Mouse (Mus musculus) midbrain, embryonic 11.5 days (tissue): ENCODE data around the gene Olfr287. TPM values are rescaled to one million over a fixed set of nuclear protein-coding genes. Genes with fewer than 3 reads are reported as not detected.

Experiments
- ATAC-seq: fragments of 200-750 bp; cut with Nextera tagmentation; 2 replicates; pipeline ENCODE4 v1.8.0; 2017; ENCODE audit warnings: moderate TSS enrichment, moderate library complexity; ENCODE audit not compliant: low FRiP score
- DNase-seq: peaks from one replicate; pipeline ENCODE4 v3.0.0; 2015; ENCODE audit warnings: low spot score; ENCODE audit errors: missing footprints
- H3K27ac ChIP-seq: fragments of 300-500 bp; sonication (generic); 2 replicates; pipeline ENCODE4 v1.5.1; 2014; ENCODE audit warnings: low read depth, low read length
- H3K27me3 ChIP-seq: fragments of 300-500 bp; sonication (generic); 2 replicates; pipeline ENCODE4 v1.6.1; 2014; ENCODE audit warnings: mild to moderate bottlenecking, low read length, moderate library complexity, mixed read lengths; ENCODE audit not compliant: control insufficient read depth, insufficient read depth
- H3K36me3 ChIP-seq: fragments of 300-500 bp; sonication (generic); 2 replicates; pipeline ENCODE4 v1.6.1; 2014; ENCODE audit warnings: mild to moderate bottlenecking, low read length, moderate library complexity, mixed read lengths; ENCODE audit not compliant: control insufficient read depth, insufficient read depth
- H3K4me1 ChIP-seq: fragments of 300-500 bp; sonication (generic); 2 replicates; pipeline ENCODE4 v1.6.1; 2014; ENCODE audit warnings: low read length; ENCODE audit not compliant: control insufficient read depth, insufficient read depth
- H3K4me2 ChIP-seq: fragments of 300-500 bp; sonication (generic); 2 replicates; pipeline ENCODE4 v1.6.1; 2014; ENCODE audit warnings: mild to moderate bottlenecking, moderate library complexity
- H3K4me3 ChIP-seq: fragments of 300-500 bp; sonication (generic); 2 replicates; pipeline ENCODE4 v1.5.1; 2014; ENCODE audit warnings: low read depth, low read length
- H3K9ac ChIP-seq: fragments of 300-500 bp; sonication (generic); 2 replicates; pipeline ENCODE4 v1.6.1; 2014; ENCODE audit warnings: low read length
- H3K9me3 ChIP-seq: fragments of 300-500 bp; sonication (generic); 2 replicates; pipeline ENCODE4 v1.6.1; 2016; ENCODE audit warnings: low read length; ENCODE audit not compliant: control insufficient read depth
- WGBS: fragments of 180-500 bp; shearing (Covaris S2); extraction: QIAGEN DNeasy Blood & Tissue Kit; methylation state at CpG from one replicate; pipeline ENCODE4 v1.1.7; 2014; 5-methylcytosine and 5-hydroxymethylcytosine counted together
- polyA plus RNA-seq: library from polyadenylated mRNA; unstranded; fragments of >200 nt; fragmentation: Nextera tagmentation; extraction: Ambion mirVana; gene quantifications from 2 replicates; pipeline ENCODE4 v1.2.1, GENCODE M21; 2014

Olfr287 gene
- polyA plus RNA-seq, 1 experiment from 2014 or later: not detected

GRCm38 (mm10) chr15:98214130-98214529 lies 6.7 kb downstream of the Olfr287 start:
- no peaks in the 10 kb centered on the region for H3K36me3 ChIP-seq
- H3K4me2 ChIP-seq: no peak overlapping the region
- 80% methylated on average over 5 of the region's 5 CpGs for WGBS
- no peaks in the 10 kb centered on the region for H3K4me1 ChIP-seq
- DNase-seq (no peak), ATAC-seq (no peak)
- H3K9ac ChIP-seq: no peak overlapping the region
- H3K4me3 ChIP-seq: no peak overlapping the region
- H3K27me3 ChIP-seq: no peaks in the 10 kb centered on the region
- no peak overlapping the region for H3K27ac ChIP-seq
- no peaks in the 10 kb centered on the region for H3K9me3 ChIP-seq

GRCm38 (mm10) chr15:98213336-98213870 lies 7.5 kb downstream of the Olfr287 start:
- Histone ChIP-seq H3K27me3 (no peaks in the 10 kb centered on the region), H3K27ac (no peak overlapping the region), H3K9me3 (no peaks in the 10 kb centered on the region), H3K4me1 (no peaks in the 10 kb centered on the region), H3K4me3 (no peak overlapping the region), H3K9ac (no peak overlapping the region), H3K4me2 (no peak overlapping the region), H3K36me3 (no peaks in the 10 kb centered on the region)
- ATAC-seq (no peak), DNase-seq (no peak)
- WGBS: 90% methylated on average over 5 of the region's 5 CpGs

GRCm38 (mm10) chr15:98209676-98210075 lies 11.2 kb downstream of the Olfr287 start:
- Histone ChIP-seq H3K4me3 (no peak overlapping the region), H3K9me3 (no peaks in the 10 kb centered on the region), H3K36me3 (no peaks in the 10 kb centered on the region), H3K4me2 (no peak overlapping the region), H3K27ac (no peak overlapping the region), H3K9ac (no peak overlapping the region), H3K27me3 (no peaks in the 10 kb centered on the region), H3K4me1 (no peaks in the 10 kb centered on the region)
- no peak for ATAC-seq
- WGBS: 77% methylated on average over 7 of the region's 7 CpGs
- no peak for DNase-seq

- 74% methylated on average over 3 of the region's 3 CpGs for WGBS
- H3K4me2 ChIP-seq: no peak within 1 kb of the TSS
- no peaks in the 10 kb centered on the region for H3K36me3 ChIP-seq
- no peak for DNase-seq
- no peak within 1 kb of the TSS for H3K4me3 ChIP-seq
- no peaks in the 10 kb centered on the region for H3K27me3 ChIP-seq
- H3K4me1 ChIP-seq: no peaks in the 10 kb centered on the region
- no peak within 1 kb of the TSS for H3K9ac ChIP-seq
- H3K27ac ChIP-seq: no peak within 1 kb of the TSS
- no peak for ATAC-seq
- H3K9me3 ChIP-seq: no peaks in the 10 kb centered on the region
Observed at GRCm38 (mm10) chr15:98195442-98195841, 25.4 kb downstream of the Olfr287 start, which contains the start of gene Olfr288. Gene Olfr288, minus strand, starts transcription at chr15:98195542.

GRCm38 (mm10) chr15:98184456-98184855 lies 36.4 kb downstream of the Olfr287 start:
- H3K9ac ChIP-seq: no peak overlapping the region
- H3K27ac ChIP-seq: no peak overlapping the region
- WGBS: 78% methylated on average over 4 of the region's 4 CpGs
- H3K4me2 ChIP-seq: no peak overlapping the region
- DNase-seq (no peak), ATAC-seq (no peak)
- H3K9me3 ChIP-seq: no peaks in the 10 kb centered on the region
- no peaks in the 10 kb centered on the region for H3K27me3 ChIP-seq
- H3K4me1 ChIP-seq: no peaks in the 10 kb centered on the region
- H3K36me3 ChIP-seq: no peaks in the 10 kb centered on the region
- H3K4me3 ChIP-seq: no peak overlapping the region

- no peak overlapping the region for H3K4me3 ChIP-seq
- no peaks in the 10 kb centered on the region for H3K4me1 ChIP-seq
- H3K36me3 ChIP-seq: no peaks in the 10 kb centered on the region
- no peak for ATAC-seq
- H3K4me2 ChIP-seq: no peak overlapping the region; the same call in 1 of the 2 replicates
- no peaks in the 10 kb centered on the region for H3K9me3 ChIP-seq
- H3K27ac ChIP-seq: no peak overlapping the region
- no peak for DNase-seq
- WGBS: 71% methylated on average over 12 of the region's 12 CpGs
- H3K27me3 ChIP-seq: no peaks in the 10 kb centered on the region
- H3K9ac ChIP-seq: no peak overlapping the region
Observed at GRCm38 (mm10) chr15:98181856-98182570, 38.8 kb downstream of the Olfr287 start.

GRCm38 (mm10) chr15:98181132-98181711 lies 39.6 kb downstream of the Olfr287 start:
- DNase-seq: peak; percentile 97

GRCm38 (mm10) chr15:98180567-98181131 lies 40.2 kb downstream of the Olfr287 start:
- Histone ChIP-seq H3K27ac (no peak overlapping the region), H3K4me2 (peak overlapping the region; percentile 65), H3K4me1 (no peaks in the 10 kb centered on the region), H3K9ac (peak overlapping the region; percentile 59), H3K9me3 (no peaks in the 10 kb centered on the region), H3K4me3 (peak overlapping the region; percentile 44), H3K27me3 (no peaks in the 10 kb centered on the region), H3K36me3 (no peaks in the 10 kb centered on the region)
- ATAC-seq: no peak
- 4% methylated on average over 26 of the region's 26 CpGs for WGBS
- DNase-seq: peak; percentile 92

More at GRCm38 (mm10) chr15:98181132-98181711, 39.6 kb downstream of the Olfr287 start:
- no peaks in the 10 kb centered on the region for H3K4me1 ChIP-seq
- ATAC-seq: peak; percentile 99
- peak overlapping the region; percentile 44 for H3K4me3 ChIP-seq
- H3K27ac ChIP-seq: 0 out of 2 replicates have a peak overlapping the region, but pooled peaks have one; percentile 25
- under 1% methylated on average over 30 of the region's 30 CpGs for WGBS
- no peaks in the 10 kb centered on the region for H3K9me3 ChIP-seq
- no peaks in the 10 kb centered on the region for H3K36me3 ChIP-seq
- no peaks in the 10 kb centered on the region for H3K27me3 ChIP-seq
- peak overlapping the region; percentile 59 for H3K9ac ChIP-seq
- peak overlapping the region; percentile 65 for H3K4me2 ChIP-seq

GRCm38 (mm10) chr15:98177320-98177719 lies 43.5 kb downstream of the Olfr287 start:
- Histone ChIP-seq H3K36me3 (no peaks in the 10 kb centered on the region), H3K27ac (no peak overlapping the region), H3K9ac (no peak overlapping the region), H3K9me3 (no peaks in the 10 kb centered on the region), H3K27me3 (no peaks in the 10 kb centered on the region; the same call in 1 of the 2 replicates), H3K4me2 (no peak overlapping the region), H3K4me1 (no peaks in the 10 kb centered on the region), H3K4me3 (no peak overlapping the region)
- 78% methylated on average over 3 of the region's 3 CpGs for WGBS
- DNase-seq (no peak), ATAC-seq (no peak)
